Mouse (Mus musculus) megakaryocyte-erythroid progenitor cell, adult 5-6 weeks (primary cell): ENCODE results near the gene Gpank1. TPM values are rescaled to one million over a fixed set of nuclear protein-coding genes. Genes with fewer than 3 reads are reported as not detected.

Experiments
- ATAC-seq: replicated peaks from 2 replicates; pipeline ENCODE4 v1.8.0; 2016; ENCODE audit warnings: mild to moderate bottlenecking, inconsistent platforms; ENCODE audit not compliant: severe bottlenecking, poor library complexity, low FRiP score, low TSS enrichment
- total RNA-seq, 2 experiments: library from RNA; stranded (forward) in 1 of 2; stranded (reverse) in 1 of 2; fragments of 200-1000, 215-1000 nt in 1 of 2; fragments of >200 nt in 1 of 2; fragmentation: Nextera tagmentation in 1 of 2; gene quantifications; 2 replicates each; pipeline ENCODE4 v1.2.3; 2014 to 2017

Gene Gpank1
- total RNA-seq (2014; fragmentation: Nextera tagmentation) (30.4 and 31.5 TPM in 2 replicates), total RNA-seq (2017) (36.2 and 37.7 TPM in 2 replicates)

GRCm38 (mm10) chr17:35121143-35121799 lies at the start of gene Gpank1:
TSS of gene Gpank1 (plus strand) at chr17:35121455.
- ATAC-seq = peak; percentile 89

- ATAC-seq = no peak
Observed at GRCm38 (mm10) chr17:35074097-35074496, 47.2 kb upstream of the Gpank1 start.

GRCm38 (mm10) chr17:35076507-35077176 lies 44.6 kb upstream of the Gpank1 start, which contains the start of gene Ly6g6e:
TSS of gene Ly6g6e (plus strand) at chr17:35076902.
- no peak for ATAC-seq

GRCm38 (mm10) chr17:35077285-35077684 lies 44.0 kb upstream of the Gpank1 start:
- ATAC-seq = no peak

DNA sequence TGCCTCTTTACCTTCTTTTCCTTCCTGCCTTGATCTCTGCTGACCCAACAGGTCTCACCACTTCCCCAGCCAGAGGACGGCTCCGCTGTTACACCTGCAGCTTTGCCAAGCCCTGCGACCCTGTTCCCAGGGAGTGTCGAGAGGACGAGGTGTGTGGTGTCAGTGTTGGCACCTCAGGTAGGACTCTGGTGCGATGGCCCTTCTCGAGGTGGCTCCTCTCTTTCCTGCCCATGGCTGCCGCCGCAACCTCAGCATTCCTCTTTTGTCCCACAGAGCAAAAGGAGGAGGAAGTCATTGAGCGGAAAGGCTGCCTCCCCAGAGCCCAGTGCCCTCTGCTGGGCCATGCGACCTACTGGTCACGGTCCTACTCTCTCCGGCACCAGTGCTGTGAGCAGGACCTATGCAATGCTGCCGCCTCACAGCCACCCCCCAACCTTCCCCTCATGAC lies 43.4 kb upstream of the Gpank1 start, which contains the start of gene Ly6g6d:
TSS of gene Ly6g6d (minus strand) at position 280 of the 448 bp plus-strand sequence.
- no peak for ATAC-seq

GRCm38 (mm10) chr17:35079778-35080177 lies 41.5 kb upstream of the Gpank1 start:
- ATAC-seq = peak; percentile 93

GRCm38 (mm10) chr17:35080248-35080647 lies 41.0 kb upstream of the Gpank1 start:
- ATAC-seq = peak; percentile 29

DNA sequence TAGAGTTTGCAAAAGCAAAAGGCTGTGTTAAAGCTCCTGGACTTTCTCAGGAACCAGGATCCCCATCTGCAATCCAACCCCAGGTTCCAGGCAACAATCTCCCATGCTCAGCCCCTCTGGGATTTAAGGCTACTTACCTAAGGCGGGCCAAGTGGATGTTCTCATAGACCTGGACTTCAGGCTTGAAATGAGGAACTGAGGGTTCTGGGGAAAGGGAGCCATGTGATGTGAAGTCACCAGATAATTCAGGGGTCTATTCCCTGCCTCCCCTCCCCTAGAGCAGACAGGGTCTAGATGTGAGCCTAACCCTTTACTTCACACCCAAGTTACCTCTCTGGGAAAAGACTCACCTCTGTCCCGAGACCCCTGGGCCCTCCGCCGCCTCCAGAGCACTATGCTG lies 40.5 kb upstream of the Gpank1 start:
- no peak for ATAC-seq

DNA sequence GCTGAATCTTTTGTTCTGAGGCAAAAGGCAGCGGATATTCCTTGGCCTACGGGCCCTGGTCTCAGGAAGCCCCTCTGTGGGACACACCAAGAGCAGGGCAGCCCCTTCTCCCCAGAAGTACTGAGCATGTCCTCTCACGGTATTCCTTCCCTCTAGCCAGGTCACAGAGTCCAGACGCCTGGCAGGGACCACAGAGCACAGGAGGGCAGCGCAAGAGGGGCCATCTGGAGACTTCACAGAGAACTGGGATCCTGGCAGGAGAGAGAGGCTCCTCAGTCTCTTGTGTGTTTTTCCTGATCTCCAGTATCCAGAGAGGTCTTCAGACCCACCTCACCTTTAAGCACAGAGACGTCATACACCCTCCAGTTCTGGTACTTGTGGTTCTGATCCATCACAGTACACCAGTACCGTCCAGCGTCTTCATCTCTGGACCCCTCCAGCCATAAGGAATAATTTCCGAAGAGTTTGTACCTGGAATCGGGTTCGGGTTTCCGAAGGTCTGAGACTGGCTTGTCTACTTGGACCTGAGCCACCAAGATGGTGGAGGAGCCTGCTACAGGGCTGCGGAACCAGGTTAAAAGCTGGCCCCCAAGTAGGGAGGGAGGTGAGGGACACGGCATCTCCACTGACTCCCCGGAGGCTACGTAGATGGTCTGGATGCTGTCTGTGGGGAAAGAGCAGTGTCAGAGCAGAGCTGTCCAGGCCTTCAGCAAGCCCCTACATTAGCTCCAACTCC lies 38.2 kb upstream of the Gpank1 start:
- no peak for ATAC-seq

DNA sequence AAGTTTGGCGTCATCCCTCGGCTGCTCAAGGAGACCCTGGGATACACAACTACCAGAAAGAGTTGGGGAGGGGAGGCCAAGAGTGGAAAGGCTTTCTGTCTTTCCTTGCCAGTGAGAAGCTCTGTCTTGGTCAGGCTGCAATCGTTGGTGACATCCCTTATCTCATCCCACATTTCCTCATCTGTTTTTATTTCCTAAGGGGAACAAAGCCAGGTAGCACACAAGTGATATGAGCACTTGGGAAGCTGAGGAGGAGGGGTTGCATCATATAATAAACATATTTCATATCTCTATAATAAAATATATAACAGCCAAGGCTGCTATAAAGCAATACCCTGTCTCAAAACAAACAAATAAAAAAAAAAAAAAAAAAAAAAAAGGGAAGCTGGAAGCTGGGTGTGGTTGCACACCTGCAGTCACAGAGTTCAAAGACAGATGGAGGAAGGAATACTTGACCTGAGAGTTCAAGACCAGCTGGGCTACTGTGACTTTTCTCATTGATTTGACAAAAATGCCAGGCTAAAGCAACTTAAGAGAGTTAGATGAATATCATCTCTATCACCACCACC lies 37.2 kb upstream of the Gpank1 start:
- ATAC-seq = no peak

DNA sequence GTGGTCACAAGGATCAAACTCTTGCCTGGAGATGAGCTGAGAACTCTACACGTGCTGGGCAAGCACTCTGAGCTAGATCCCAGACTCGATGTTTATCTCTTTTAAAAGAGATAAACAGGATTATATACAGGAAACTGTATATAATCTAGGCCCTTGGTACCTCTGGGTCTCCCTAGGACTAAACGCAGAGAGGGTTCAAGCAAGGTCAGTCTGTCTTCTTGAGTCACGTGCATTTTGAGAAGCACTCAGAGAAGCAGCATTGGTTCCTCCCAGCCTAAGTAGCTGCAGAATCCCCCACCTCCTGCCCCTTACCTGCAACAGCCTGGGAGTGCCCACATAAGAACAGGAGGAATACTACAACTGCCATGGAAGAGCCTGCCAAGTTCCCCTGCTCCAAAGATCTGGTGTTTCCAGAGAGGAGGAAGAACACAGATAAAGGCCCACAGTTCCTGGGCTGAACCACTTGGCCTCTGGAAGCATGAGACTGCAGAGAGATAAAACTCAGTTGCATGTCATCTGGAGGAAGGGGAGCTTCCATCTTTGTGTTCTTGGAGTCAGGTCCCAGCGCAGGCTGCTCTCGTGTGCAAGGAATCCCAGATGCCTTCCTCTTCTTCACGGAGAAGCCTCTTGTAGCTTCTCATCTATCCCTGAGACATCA lies 35.9 kb upstream of the Gpank1 start, which contains the start of gene Ly6g6f:
TSS of gene Ly6g6f (minus strand) at position 403 of the 658 bp plus-strand sequence.
- ATAC-seq = no peak

DNA sequence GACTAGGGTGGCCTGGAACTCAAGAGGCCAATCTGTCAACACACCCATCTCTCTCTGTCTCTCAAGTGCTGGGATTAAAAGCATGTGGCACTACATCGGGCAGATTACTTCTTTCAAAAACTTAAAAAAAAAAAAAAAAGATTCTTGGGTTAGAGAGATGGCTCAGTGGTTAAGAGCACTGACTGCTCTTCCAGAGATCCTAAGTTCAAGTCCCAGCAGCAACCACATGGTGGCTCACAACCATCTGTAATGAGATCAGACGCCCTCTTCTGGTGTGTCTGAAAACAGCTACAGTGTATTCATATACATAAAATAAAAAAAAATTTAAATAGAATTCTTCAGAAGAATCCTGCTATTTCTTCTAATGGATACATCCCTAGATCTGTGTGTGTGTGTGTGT lies 33.1 kb upstream of the Gpank1 start:
- ATAC-seq = no peak

GRCm38 (mm10) chr17:35088825-35089644 lies 32.2 kb upstream of the Gpank1 start, which contains the start of gene Abhd16a:
TSS of gene Abhd16a (plus strand) at chr17:35089263.
- peak; percentile 86 for ATAC-seq

DNA sequence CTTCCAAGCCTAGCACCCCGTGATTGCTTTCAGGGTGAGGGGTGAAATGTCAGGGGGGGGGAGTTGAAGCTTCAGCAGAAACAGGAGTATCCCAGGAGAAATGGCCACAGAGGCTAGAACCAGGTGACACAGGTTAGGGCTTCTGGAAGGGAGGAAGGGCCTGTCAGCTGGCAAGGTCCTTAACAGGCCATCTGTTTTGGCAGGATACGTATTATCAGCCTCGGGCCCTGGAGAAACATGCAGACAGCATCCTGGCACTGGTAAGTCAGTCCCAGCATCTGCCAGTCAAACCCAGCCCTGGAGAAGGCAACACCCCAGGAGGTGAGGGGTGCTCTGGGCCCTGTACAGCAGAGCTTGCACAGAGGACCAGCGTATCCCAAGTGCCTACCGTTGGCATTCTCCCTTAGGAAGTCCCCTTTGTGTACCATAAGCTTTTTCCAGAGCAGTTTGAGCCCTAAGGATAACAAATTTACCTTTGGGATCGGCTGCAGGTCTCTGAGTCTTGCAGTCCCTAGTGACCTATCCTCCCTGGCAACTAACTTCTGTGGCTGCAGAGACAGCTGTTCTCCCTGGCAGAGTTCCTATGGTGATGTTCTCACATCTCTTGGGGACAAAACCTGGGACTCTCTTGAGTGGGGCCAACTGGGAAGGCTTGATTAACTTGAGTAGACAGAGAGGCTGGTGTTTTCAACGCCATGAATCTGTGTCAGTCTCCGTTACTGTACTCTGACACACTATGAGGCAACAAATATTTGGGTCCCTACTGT lies 30.9 kb upstream of the Gpank1 start:
- ATAC-seq = peak; percentile 84

GRCm38 (mm10) chr17:35092403-35093198 lies 28.7 kb upstream of the Gpank1 start:
- ATAC-seq = no peak

DNA sequence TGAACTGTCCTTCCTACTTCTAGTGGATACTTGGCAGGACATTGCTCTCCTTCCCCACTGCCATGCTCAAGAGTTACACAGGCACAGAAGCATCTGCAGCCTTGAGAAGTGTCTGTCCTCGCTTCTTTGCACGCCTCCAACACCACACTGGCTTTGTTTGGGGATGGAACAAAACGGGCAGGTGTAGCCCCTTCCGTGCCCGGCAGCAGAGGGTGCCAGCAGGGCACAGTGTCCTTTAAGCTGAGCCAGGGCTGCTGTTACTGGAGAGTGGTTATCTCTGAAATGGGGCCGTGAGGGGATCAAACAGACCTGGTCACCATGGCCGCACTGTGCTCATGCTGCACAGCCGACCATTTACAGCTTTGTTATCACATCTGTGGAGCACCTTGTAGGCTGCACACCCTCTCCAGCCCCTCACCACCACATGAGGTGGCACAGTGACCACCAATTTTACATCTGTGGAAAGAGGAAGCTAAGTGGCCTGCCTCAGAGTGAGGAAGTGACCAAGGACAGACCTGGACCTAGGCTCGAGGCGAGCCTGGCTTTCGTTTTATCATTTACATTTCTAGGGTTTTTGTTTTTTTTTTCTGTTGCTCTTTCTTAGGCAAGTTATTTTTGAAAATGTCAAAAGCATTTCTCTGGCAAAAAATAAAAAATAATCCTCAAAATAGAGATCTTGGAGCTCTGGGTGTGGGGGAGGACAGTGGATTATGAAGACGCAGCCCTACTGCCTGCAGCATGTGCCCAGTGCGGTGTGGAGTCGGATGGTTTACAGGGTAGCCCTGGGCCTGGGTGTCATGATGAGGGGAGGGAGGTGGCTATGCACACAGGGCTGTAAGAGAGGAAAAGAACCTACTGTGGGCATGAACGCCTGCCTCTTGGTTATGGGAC lies 26.5 kb upstream of the Gpank1 start:
- ATAC-seq = no peak
